Mouse (Mus musculus) cerebellum, adult 2 months (tissue): Measurements from ENCODE around the gene Rilp. TPM values are rescaled to one million over a fixed set of nuclear protein-coding genes. Genes with fewer than 3 reads are reported as not detected.

Experiments
- DNase-seq, 2 experiments: peaks; one replicate each; pipeline ENCODE4 v3.0.0; 2021
- H3K27ac ChIP-seq: fragments of 200-500 bp; 2 replicates; pipeline ENCODE4 v1.5.1; 2012; ENCODE audit warnings: low read length, control low read depth, inconsistent platforms; ENCODE audit not compliant: insufficient read depth
- H3K27me3 ChIP-seq: fragments of 200-500 bp; 2 replicates; pipeline ENCODE4 v1.6.1; 2012; ENCODE audit warnings: inconsistent platforms, mild to moderate bottlenecking, low read length, moderate library complexity; ENCODE audit not compliant: control insufficient read depth, insufficient read depth
- H3K4me1 ChIP-seq: fragments of 200-500 bp; 2 replicates; pipeline ENCODE4 v1.6.1; 2011; ENCODE audit warnings: low read length; ENCODE audit not compliant: control insufficient read depth, insufficient read depth
- H3K4me3 ChIP-seq: fragments of 200-500 bp; replicated peaks from 2 replicates; pipeline ENCODE3; 2011; ENCODE audit warnings: mild to moderate bottlenecking, low read depth, low read length, control low read depth; ENCODE audit not compliant: insufficient read depth
- CTCF ChIP-seq: fragments of 200-500 bp; IDR thresholded peaks from 2 replicates; pipeline ENCODE4 v1.5.1; 2011; ENCODE audit warnings: low read depth, mild to moderate bottlenecking, control low read depth, low read length, moderate library complexity, borderline replicate concordance; ENCODE audit not compliant: insufficient read depth
- POLR2A ChIP-seq: fragments of 200-500 bp; IDR thresholded peaks from 2 replicates; pipeline ENCODE4 v1.6.1; 2011; ENCODE audit warnings: low read length, control low read depth, borderline replicate concordance; ENCODE audit not compliant: insufficient read depth
- WGBS: fragments of 180-500 bp; shearing (Covaris S2); methylation state at CpG from one replicate; pipeline ENCODE4 v1.1.7; 2018; 5-methylcytosine and 5-hydroxymethylcytosine counted together
- polyA plus RNA-seq: library from polyadenylated mRNA; depleted of rRNA; stranded (reverse); fragments of >200 nt; gene quantifications from 2 replicates; pipeline ENCODE4 v1.2.3, GENCODE M21; 2012

The Rilp gene
- polyA plus RNA-seq, 1 experiment = 5.4 TPM

GRCm38 (mm10) chr11:75473376-75473775, 36.5 kb upstream of the Rilp start:
- no peak for TF ChIP-seq CTCF
- TF ChIP-seq POLR2A = no peak
- Histone ChIP-seq H3K27ac (no peak overlapping the region), H3K4me1 (no peaks in the 10 kb centered on the region), H3K27me3 (no peaks in the 10 kb centered on the region), H3K4me3 (no peak overlapping the region)
- WGBS = 60% methylated on average over 7 of the region's 7 CpGs
- DNase-seq = no peak

GRCm38 (mm10) chr11:75486192-75486591, 23.7 kb upstream of the Rilp start:
- 24% methylated on average over 3 of the region's 3 CpGs for WGBS
- no peak overlapping the region for H3K4me3 ChIP-seq
- peaks cover 4% of the 10 kb centered on the region; the same call in 1 of the 2 replicates for H3K4me1 ChIP-seq
- TF ChIP-seq CTCF (no peak), POLR2A (no peak)
- H3K27ac ChIP-seq = no peak overlapping the region
- no peak for DNase-seq
- H3K27me3 ChIP-seq = no peaks in the 10 kb centered on the region

GRCm38 (mm10) chr11:75486601-75487285, 23.2 kb upstream of the Rilp start, which contains the start of gene Prpf8:
Gene Prpf8, plus strand, starts transcription at chr11:75486816.
- peak; percentile 79 for TF ChIP-seq POLR2A
- no peak for TF ChIP-seq CTCF
- peak; percentile 98 to 99 for DNase-seq
- peaks cover 4% of the 10 kb centered on the region; the same call in 1 of the 2 replicates for H3K4me1 ChIP-seq
- H3K4me3 ChIP-seq = peak within 1 kb of the TSS; percentile 77
- H3K27me3 ChIP-seq = no peaks in the 10 kb centered on the region
- under 1% methylated on average over 52 of the region's 52 CpGs for whole genome bisulfite sequencing
- H3K27ac ChIP-seq = peak within 1 kb of the TSS; percentile 91

GRCm38 (mm10) chr11:75487496-75487895, 22.4 kb upstream of the Rilp start:
- Histone ChIP-seq H3K27me3 (no peaks in the 10 kb centered on the region), H3K27ac (no peak overlapping the region), H3K4me1 (peaks cover 4% of the 10 kb centered on the region; the same call in 1 of the 2 replicates), H3K4me3 (peak overlapping the region; percentile 77)
- TF ChIP-seq CTCF = no peak
- TF ChIP-seq POLR2A = no peak
- 36% methylated on average over 6 of the region's 6 CpGs for WGBS
- no peak for DNase-seq

GRCm38 (mm10) chr11:75494296-75495049, 15.4 kb upstream of the Rilp start:
- Histone ChIP-seq H3K27me3 (no peaks in the 10 kb centered on the region), H3K4me1 (no peaks in the 10 kb centered on the region), H3K4me3 (no peak overlapping the region), H3K27ac (no peak overlapping the region)
- DNase-seq = no peak
- TF ChIP-seq POLR2A (no peak), CTCF (no peak)
- 94% methylated on average over 10 of the region's 10 CpGs for WGBS

- no peak for DNase-seq
- H3K4me3 ChIP-seq = no peak overlapping the region
- no peaks in the 10 kb centered on the region for H3K27me3 ChIP-seq
- no peaks in the 10 kb centered on the region for H3K4me1 ChIP-seq
- no peak overlapping the region for H3K27ac ChIP-seq
- 12% methylated on average over 1 of the region's 1 CpGs for WGBS
- TF ChIP-seq POLR2A (no peak), CTCF (no peak)
Observed at GRCm38 (mm10) chr11:75498126-75498525, 11.8 kb upstream of the Rilp start.

GRCm38 (mm10) chr11:75508162-75508561, 1.7 kb upstream of the Rilp start:
- peaks cover 4% of the 10 kb centered on the region; the same call in 1 of the 2 replicates for H3K4me1 ChIP-seq
- no peak for TF ChIP-seq CTCF
- TF ChIP-seq POLR2A = no peak
- H3K27me3 ChIP-seq = no peaks in the 10 kb centered on the region
- no peak for DNase-seq
- no peak overlapping the region for H3K4me3 ChIP-seq
- H3K27ac ChIP-seq = no peak overlapping the region
- WGBS = 89% methylated on average over 4 of the region's 4 CpGs
